Mouse (Mus musculus) megakaryocyte, adult 5-6 weeks (primary cell): Measurements from ENCODE around the gene Synrg. TPM values are rescaled to one million over a fixed set of nuclear protein-coding genes. Genes with fewer than 3 reads are reported as not detected.

Experiments
- ATAC-seq: 2 replicates; pipeline ENCODE4 v1.8.0; 2016; ENCODE audit warnings: mild to moderate bottlenecking, inconsistent platforms; ENCODE audit not compliant: poor library complexity, severe bottlenecking
- total RNA-seq, 2 experiments: library from RNA; stranded (forward) in 1 of 2; stranded (reverse) in 1 of 2; fragments of 153-499, 151-499 nt in 1 of 2; fragments of 221-1000, 200-1000 nt in 1 of 2; gene quantifications; 2 replicates each; pipeline versions ENCODE4 v1.2.3 to v1.2.4; 2015 to 2017

Synrg gene
- total RNA-seq (2015) (25.7 and 27.7 TPM in 2 replicates), total RNA-seq (2017) (20.6 and 23.8 TPM in 2 replicates)

- ATAC-seq = peak; percentile 99
Observed at GRCm38 (mm10) chr11:83963991-83964921, at the start of gene Synrg. Gene Synrg, plus strand, starts transcription at chr11:83964428.

GRCm38 (mm10) chr11:83914501-83914900, 49.7 kb upstream of the Synrg start:
- no peak for ATAC-seq

- no peak for ATAC-seq
Observed at GRCm38 (mm10) chr11:83922600-83922999, 41.6 kb upstream of the Synrg start.

GRCm38 (mm10) chr11:83927097-83927496, 37.1 kb upstream of the Synrg start:
- 0 out of 2 replicates have a peak, but pooled peaks have one; percentile 33 for ATAC-seq

GRCm38 (mm10) chr11:83932506-83933106, 31.6 kb upstream of the Synrg start:
- no peak for ATAC-seq

- ATAC-seq = no peak
Observed at GRCm38 (mm10) chr11:83933376-83933775, 30.9 kb upstream of the Synrg start.

GRCm38 (mm10) chr11:83935986-83936665, 28.1 kb upstream of the Synrg start:
- ATAC-seq = peak; percentile 69

- no peak for ATAC-seq
Observed at GRCm38 (mm10) chr11:83938556-83938955, 25.7 kb upstream of the Synrg start.

GRCm38 (mm10) chr11:83941950-83942840, 22.0 kb upstream of the Synrg start, which contains the start of gene Ddx52:
Gene Ddx52, plus strand, starts transcription at chr11:83942062.
- peak; percentile 100 for ATAC-seq

GRCm38 (mm10) chr11:83956822-83957221, 7.4 kb upstream of the Synrg start:
- no peak for ATAC-seq

GRCm38 (mm10) chr11:83961983-83962382, 2.2 kb upstream of the Synrg start:
- no peak for ATAC-seq

GRCm38 (mm10) chr11:83967436-83968204, 3.4 kb downstream of the Synrg start:
- ATAC-seq = no peak

GRCm38 (mm10) chr11:83968205-83968575, 4.0 kb downstream of the Synrg start:
- no peak for ATAC-seq

- ATAC-seq = 0 out of 2 replicates have a peak, but pooled peaks have one; percentile 22
Observed at GRCm38 (mm10) chr11:83969040-83969439, 4.8 kb downstream of the Synrg start.

GRCm38 (mm10) chr11:83974561-83975346, 10.5 kb downstream of the Synrg start:
- ATAC-seq = no peak

GRCm38 (mm10) chr11:83975488-83975887, 11.3 kb downstream of the Synrg start:
- no peak for ATAC-seq

- ATAC-seq = no peak
Observed at GRCm38 (mm10) chr11:83976236-83976977, 12.2 kb downstream of the Synrg start.

GRCm38 (mm10) chr11:83977810-83978209, 13.6 kb downstream of the Synrg start:
- ATAC-seq = no peak
